Mouse (Mus musculus): Measurements from ENCODE around the gene Ccnjl.

The Ccnjl gene

GRCm38 (mm10) chr11:43520521-43520920 lies 8.1 kb upstream of the Ccnjl start:
- DNase-seq (ENCODE audit: low spot score in 2 of 2): no peak

GRCm38 (mm10) chr11:43528078-43528682 lies 404 bp upstream of the Ccnjl start:
- peak in 1 of 2 experiments; percentile 50 for DNase-seq (ENCODE audit: low spot score in 2 of 2)

- DNase-seq (ENCODE audit: low spot score in 2 of 2): no peak
These were observed 1.5 kb downstream of the Ccnjl start for GRCm38 (mm10) chr11:43530043-43530442.

GRCm38 (mm10) chr11:43531619-43532018 lies 3.0 kb downstream of the Ccnjl start:
- no peak for DNase-seq (ENCODE audit: low spot score in 2 of 2)

- no peak for DNase-seq (ENCODE audit: low spot score in 2 of 2)
These were observed 8.5 kb downstream of the Ccnjl start for GRCm38 (mm10) chr11:43537074-43537473.

- no peak for DNase-seq (ENCODE audit: low spot score in 2 of 2)
These were observed 11.3 kb downstream of the Ccnjl start for GRCm38 (mm10) chr11:43539863-43540262.

GRCm38 (mm10) chr11:43543711-43544466 lies 15.3 kb downstream of the Ccnjl start:
- no peak for DNase-seq (ENCODE audit: low spot score in 2 of 2)

- no peak for DNase-seq (ENCODE audit: low spot score in 2 of 2)
These were observed 16.2 kb downstream of the Ccnjl start for GRCm38 (mm10) chr11:43544819-43545218.

GRCm38 (mm10) chr11:43545873-43546475 lies 17.4 kb downstream of the Ccnjl start:
- no peak for DNase-seq (ENCODE audit: low spot score in 2 of 2)

- no peak for DNase-seq (ENCODE audit: low spot score in 2 of 2)
These were observed 18.1 kb downstream of the Ccnjl start for GRCm38 (mm10) chr11:43546678-43547077.

- no peak for DNase-seq (ENCODE audit: low spot score in 2 of 2)
These were observed 19.6 kb downstream of the Ccnjl start for GRCm38 (mm10) chr11:43548148-43548547.

- no peak for DNase-seq (ENCODE audit: low spot score in 2 of 2)
These were observed 20.3 kb downstream of the Ccnjl start for GRCm38 (mm10) chr11:43548657-43549435.

- DNase-seq (ENCODE audit: low spot score in 2 of 2): no peak
These were observed 21.1 kb downstream of the Ccnjl start for GRCm38 (mm10) chr11:43549701-43550100.

GRCm38 (mm10) chr11:43551756-43552155 lies 23.2 kb downstream of the Ccnjl start:
- no peak for DNase-seq (ENCODE audit: low spot score in 2 of 2)

- no peak for DNase-seq (ENCODE audit: low spot score in 2 of 2)
These were observed 24.1 kb downstream of the Ccnjl start for GRCm38 (mm10) chr11:43552675-43553074.

GRCm38 (mm10) chr11:43556538-43556937 lies 28.0 kb downstream of the Ccnjl start:
- no peak for DNase-seq (ENCODE audit: low spot score in 2 of 2)

GRCm38 (mm10) chr11:43559515-43560292 lies 31.1 kb downstream of the Ccnjl start:
- no peak for DNase-seq (ENCODE audit: low spot score in 2 of 2)

- no peak for DNase-seq (ENCODE audit: low spot score in 2 of 2)
These were observed 35.2 kb downstream of the Ccnjl start for GRCm38 (mm10) chr11:43563654-43564244.

GRCm38 (mm10) chr11:43565414-43565813 lies 36.8 kb downstream of the Ccnjl start:
- DNase-seq (ENCODE audit: low spot score in 2 of 2): no peak

GRCm38 (mm10) chr11:43565852-43566251 lies 37.3 kb downstream of the Ccnjl start:
- DNase-seq (ENCODE audit: low spot score in 2 of 2): no peak

GRCm38 (mm10) chr11:43566696-43567095 lies 38.1 kb downstream of the Ccnjl start:
- no peak for DNase-seq (ENCODE audit: low spot score in 2 of 2)

All from urinary bladder, adult 18-20 months (tissue).